Mouse (Mus musculus) Muller cell, postnatal 12 days (primary cell): Measurements from ENCODE around the gene Mthfsl.
"Not testable (repeated sequence)": the region's sequence is repeated elsewhere in the genome, so short reads cannot be mapped to it uniquely, and the experiment has no call there.

ENCODE experiments used
- DNase-seq: peaks from one replicate; pipeline ENCODE4 v3.0.0-alpha.2; 2015; ENCODE audit errors: inconsistent ontology term

Mthfsl gene

GRCm38 (mm10) chr9:88691307-88691706 lies 28.8 kb downstream of the Mthfsl start:
- DNase-seq, result not testable (repeated sequence)

GRCm38 (mm10) chr9:88689451-88689850 lies 30.6 kb downstream of the Mthfsl start:
- DNase-seq, result not testable (repeated sequence)

GRCm38 (mm10) chr9:88686719-88687118 lies 33.4 kb downstream of the Mthfsl start:
- not testable (repeated sequence) for DNase-seq

- DNase-seq, result not testable (repeated sequence)
Measured at GRCm38 (mm10) chr9:88658341-88658740, 61.8 kb downstream of the Mthfsl start.

GRCm38 (mm10) chr9:88650742-88651141 lies 69.4 kb downstream of the Mthfsl start:
- not testable (repeated sequence) for DNase-seq
